Mouse (Mus musculus) layer of hippocampus, adult 2 months (tissue): ENCODE measurements at regions not wholly inside any gene's neighbourhood (a gene's known extent, or its start where the extent isn't known, plus 50 kb on each side); places are given as distances from the start of the nearest gene placed in this dataset.

Experiments
- DNase-seq, 2 experiments: peaks; one replicate each; pipeline ENCODE4 v3.0.0; 2022; ENCODE audit warnings: low spot score in 2 of 2
- H3K27ac ChIP-seq: fragments of 200-600 bp; 2 replicates; pipeline ENCODE4 v1.8.1; 2022
- H3K4me3 ChIP-seq: fragments of 200-600 bp; 2 replicates; pipeline ENCODE4 v1.8.1; 2022; ENCODE audit warnings: mild to moderate bottlenecking
- CTCF ChIP-seq: fragments of 200-600 bp; conservative IDR thresholded peaks from 2 replicates; pipeline ENCODE4 v1.8.1; 2022; ENCODE audit warnings: antibody characterized with exemption, mild to moderate bottlenecking, moderate library complexity

GRCm38 (mm10) chr1:81950140-81950550, 282.8 kb upstream of the Gm9747 start:
- Histone ChIP-seq H3K4me3 (no peak overlapping the region), H3K27ac (no peak overlapping the region)
- DNase-seq: no peak
- TF ChIP-seq CTCF: no peak

GRCm38 (mm10) chr1:81950853-81951252, 282.1 kb upstream of the Gm9747 start:
- DNase-seq: no peak
- H3K4me3 ChIP-seq: no peak overlapping the region
- H3K27ac ChIP-seq: no peak overlapping the region
- no peak for TF ChIP-seq CTCF

GRCm38 (mm10) chr1:81951493-81952011, 281.4 kb upstream of the Gm9747 start:
- no peak for TF ChIP-seq CTCF
- H3K27ac ChIP-seq: no peak overlapping the region
- no peak overlapping the region for H3K4me3 ChIP-seq
- no peak for DNase-seq

- Histone ChIP-seq H3K27ac (no peak overlapping the region), H3K4me3 (no peak overlapping the region)
- no peak for TF ChIP-seq CTCF
- no peak for DNase-seq
These were observed 280.8 kb upstream of the Gm9747 start for GRCm38 (mm10) chr1:81952095-81952494.

DNA sequence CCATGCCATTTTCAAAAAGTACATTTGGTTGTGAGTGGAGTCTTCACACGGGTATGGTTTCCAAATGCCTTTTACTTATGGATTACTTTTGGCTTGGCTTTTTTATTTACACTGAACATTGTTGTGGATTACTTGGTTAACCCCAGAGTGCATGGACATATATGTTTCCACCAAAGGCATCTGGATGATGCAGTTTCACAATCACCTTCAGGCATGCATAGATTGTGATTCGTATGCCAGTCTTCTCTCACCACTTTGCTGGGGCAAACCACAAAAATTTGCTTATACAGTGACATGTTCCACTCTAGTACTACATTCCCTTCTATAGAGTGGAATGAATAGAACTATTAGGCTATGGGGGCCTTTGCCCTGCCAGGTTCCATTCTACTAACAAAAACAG, 278.4 kb upstream of the Gm9747 start:
- no peak for TF ChIP-seq CTCF
- no peak for DNase-seq
- H3K4me3 ChIP-seq: no peak overlapping the region
- H3K27ac ChIP-seq: no peak overlapping the region

DNA sequence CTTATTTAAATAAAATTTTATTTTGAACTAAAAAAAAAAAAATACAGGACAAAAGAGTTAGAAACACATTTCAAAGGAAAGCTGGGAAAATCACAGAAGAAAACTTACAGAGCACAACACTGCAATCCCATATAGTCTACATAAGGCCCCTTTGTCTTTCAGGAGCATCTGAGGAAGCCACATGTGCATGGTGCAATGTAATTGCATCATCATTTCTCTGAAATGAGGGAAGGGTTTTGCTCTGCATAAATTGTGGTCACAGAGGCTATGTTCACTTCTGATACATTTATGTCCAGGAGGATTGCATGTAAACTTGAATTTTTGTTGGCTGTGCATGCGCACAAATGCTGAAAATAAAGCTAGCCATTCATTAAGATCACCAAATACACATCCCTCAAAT, 265.9 kb upstream of the Gm9747 start:
- TF ChIP-seq CTCF: no peak
- Histone ChIP-seq H3K27ac (0 out of 2 replicates have a peak overlapping the region, but pooled peaks have one; percentile 7), H3K4me3 (no peak overlapping the region)
- DNase-seq: no peak

- peak overlapping the region; percentile 7; the same call in 1 of the 2 replicates for H3K27ac ChIP-seq
- no peak for TF ChIP-seq CTCF
- no peak for DNase-seq
These were observed 265.1 kb upstream of the Gm9747 start for GRCm38 (mm10) chr1:81967746-81968295.

DNA sequence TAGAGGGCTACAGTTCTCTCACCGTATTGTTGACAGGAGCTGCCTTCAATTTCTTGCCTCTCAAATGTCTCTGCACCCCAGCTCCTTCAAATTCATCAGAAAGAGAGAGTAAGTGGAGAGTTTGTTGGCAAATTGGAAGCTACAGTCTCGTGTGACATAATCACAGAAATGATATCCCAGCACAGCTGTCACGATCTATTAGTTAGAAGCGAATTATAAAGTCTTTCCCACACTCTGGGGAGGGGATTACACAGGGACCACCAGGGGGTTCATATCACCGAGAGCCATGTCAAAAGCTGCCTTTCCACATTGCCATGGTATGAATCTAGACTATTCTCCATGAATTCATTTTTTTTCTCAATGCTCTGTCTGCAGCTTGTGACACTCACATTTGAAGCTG, 260.3 kb upstream of the Gm9747 start:
- TF ChIP-seq CTCF: no peak
- no peak for DNase-seq
- H3K4me3 ChIP-seq: no peak overlapping the region
- H3K27ac ChIP-seq: no peak overlapping the region

More at GRCm38 (mm10) chr1:81967746-81968295, 265.1 kb upstream of the Gm9747 start:
- H3K4me3 ChIP-seq: no peak overlapping the region

DNA sequence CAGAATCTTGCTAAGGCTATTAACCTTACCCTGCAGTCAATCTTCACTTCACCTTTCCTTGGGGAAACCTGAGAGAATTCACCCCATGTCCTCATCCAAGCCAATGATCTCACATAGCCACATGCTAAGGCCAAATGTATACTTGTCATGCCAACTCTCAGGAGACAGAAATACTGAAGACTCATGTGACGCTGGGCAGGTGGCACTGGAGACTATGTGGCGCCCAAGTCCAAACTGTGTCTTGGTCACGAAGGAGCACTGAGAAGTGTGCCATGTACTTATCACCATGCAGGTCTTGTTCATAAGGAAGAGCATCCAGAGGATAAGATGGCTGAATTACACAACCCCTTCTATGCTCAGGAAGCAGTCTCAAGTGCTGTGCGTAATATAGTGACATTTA, 259.4 kb upstream of the Gm9747 start:
- DNase-seq: no peak
- no peak overlapping the region for H3K27ac ChIP-seq
- no peak overlapping the region for H3K4me3 ChIP-seq
- no peak for TF ChIP-seq CTCF

DNA sequence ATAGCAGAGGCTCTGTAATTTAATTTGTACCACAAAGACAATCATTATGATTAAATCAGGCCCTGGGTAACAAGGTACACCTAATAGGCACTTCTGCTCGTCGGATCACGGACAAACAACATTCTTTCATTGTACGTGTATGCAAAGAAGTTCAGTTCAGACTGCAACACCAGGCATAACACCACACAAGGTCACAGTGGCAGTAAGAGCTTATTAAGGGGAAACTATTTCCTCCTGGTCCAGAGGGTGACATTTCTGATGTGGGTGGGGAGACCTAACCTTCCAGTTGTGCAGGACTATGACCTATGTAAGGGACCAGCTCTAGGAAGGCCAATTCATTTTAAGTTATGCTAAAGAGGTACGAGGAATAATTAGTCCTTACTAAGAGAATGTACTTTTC, 225.0 kb upstream of the Gm9747 start:
- DNase-seq: no peak
- no peak for TF ChIP-seq CTCF
- no peak overlapping the region for H3K4me3 ChIP-seq
- H3K27ac ChIP-seq: no peak overlapping the region

GRCm38 (mm10) chr1:82008805-82009204, 224.1 kb upstream of the Gm9747 start:
- TF ChIP-seq CTCF: no peak
- Histone ChIP-seq H3K4me3 (no peak overlapping the region), H3K27ac (no peak overlapping the region)
- DNase-seq: no peak

- H3K27ac ChIP-seq: no peak overlapping the region
- peak in 1 of 2 experiments; percentile 0 for DNase-seq
- H3K4me3 ChIP-seq: no peak overlapping the region
- no peak for TF ChIP-seq CTCF
These were observed 221.9 kb upstream of the Gm9747 start for GRCm38 (mm10) chr1:82010995-82011394.

DNA sequence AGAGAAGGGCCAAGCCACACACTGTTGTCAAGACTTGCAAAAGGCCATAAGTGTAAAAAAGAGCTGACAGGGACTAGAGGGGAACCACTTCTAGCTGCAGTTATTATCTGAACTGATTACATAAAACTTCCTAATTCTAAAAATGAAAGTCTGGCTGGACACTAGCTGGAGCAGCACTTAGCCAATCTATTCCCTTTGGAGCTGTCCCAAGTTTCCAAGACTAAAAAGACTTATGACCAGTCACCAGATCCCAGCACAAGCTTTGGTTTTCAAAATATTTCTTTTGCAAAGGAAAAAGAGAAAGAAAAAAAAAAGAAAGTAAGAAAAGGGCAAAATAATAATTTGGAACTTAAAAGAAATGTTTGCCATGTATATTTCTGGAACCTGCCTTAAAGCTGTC, 217.6 kb upstream of the Gm9747 start:
- no peak for DNase-seq
- no peak for TF ChIP-seq CTCF
- H3K4me3 ChIP-seq: no peak overlapping the region
- no peak overlapping the region for H3K27ac ChIP-seq

DNA sequence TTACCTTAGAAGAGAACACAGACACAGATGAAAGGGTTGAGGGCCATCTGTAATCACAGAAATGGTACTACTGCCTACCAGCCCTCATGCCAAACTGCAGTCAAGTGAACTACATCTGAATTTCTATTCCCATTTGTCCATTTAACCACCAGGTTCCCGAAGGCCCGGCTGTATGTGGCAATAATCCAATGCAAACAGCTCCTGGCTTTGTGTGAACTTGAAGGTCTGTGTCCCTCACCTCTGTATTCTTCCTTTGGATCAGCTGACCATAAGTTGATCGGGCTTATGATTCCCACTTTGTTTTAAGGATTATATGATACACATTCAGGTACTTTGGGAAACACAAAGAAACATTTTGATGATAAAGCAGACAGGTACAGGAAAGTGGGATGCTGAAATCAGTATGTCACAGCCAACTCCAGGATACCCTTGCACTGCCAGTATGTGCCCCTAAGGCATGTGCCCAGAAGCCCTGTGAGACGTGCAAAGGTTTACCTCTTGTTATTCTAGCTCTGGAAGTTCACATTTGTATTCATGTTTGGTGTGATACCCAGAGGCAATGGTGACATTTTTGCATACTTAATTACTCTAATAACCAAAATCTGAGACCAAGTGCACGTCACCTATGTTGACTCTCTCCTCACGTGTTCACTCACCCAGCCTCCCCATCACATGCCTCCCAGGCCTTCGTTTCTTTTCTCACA, 214.1 kb upstream of the Gm9747 start:
- Histone ChIP-seq H3K27ac (no peak overlapping the region), H3K4me3 (no peak overlapping the region)
- no peak for DNase-seq
- no peak for TF ChIP-seq CTCF
